Mouse (Mus musculus) forebrain, postnatal 0 days (tissue): Measurements from ENCODE around the gene Rps27l. TPM values are rescaled to one million over a fixed set of nuclear protein-coding genes. Genes with fewer than 3 reads are reported as not detected.

Experiments used
- ATAC-seq: fragments of 200-750 bp; cut with Nextera tagmentation; 2 replicates; pipeline ENCODE4 v1.8.0; 2017; ENCODE audit warnings: mild to moderate bottlenecking, moderate library complexity
- DNase-seq: peaks from one replicate; pipeline ENCODE4 v3.0.0-alpha.2; 2015
- H3K27ac ChIP-seq: fragments of 300-500 bp; sonication (generic); 2 replicates; pipeline ENCODE4 v1.5.1; 2014; ENCODE audit warnings: low read depth, mild to moderate bottlenecking, antibody characterized with exemption, low read length, moderate library complexity, mixed read lengths
- H3K27me3 ChIP-seq: fragments of 300-500 bp; sonication (generic); 2 replicates; pipeline ENCODE4 v1.6.1; 2014; ENCODE audit warnings: mild to moderate bottlenecking, low read length, mixed read lengths; ENCODE audit not compliant: insufficient read depth
- H3K36me3 ChIP-seq: fragments of 300-500 bp; sonication (generic); 2 replicates; pipeline ENCODE4 v1.6.1; 2014; ENCODE audit warnings: mild to moderate bottlenecking, moderate library complexity; ENCODE audit not compliant: insufficient read depth
- H3K4me1 ChIP-seq: fragments of 300-500 bp; sonication (generic); 2 replicates; pipeline ENCODE4 v1.6.1; 2014; ENCODE audit warnings: antibody characterized with exemption; ENCODE audit not compliant: insufficient read depth
- H3K4me2 ChIP-seq: fragments of 300-500 bp; sonication (generic); 2 replicates; pipeline ENCODE4 v1.6.1; 2014; ENCODE audit warnings: low read depth, mild to moderate bottlenecking, moderate library complexity
- H3K4me3 ChIP-seq: fragments of 300-500 bp; sonication (generic); 2 replicates; pipeline ENCODE4 v1.5.1; 2014; ENCODE audit warnings: low read depth, low read length, mixed read lengths
- H3K9ac ChIP-seq: fragments of 300-500 bp; sonication (generic); 2 replicates; pipeline ENCODE4 v1.6.1; 2014; ENCODE audit warnings: mild to moderate bottlenecking
- H3K9me3 ChIP-seq: fragments of 300-500 bp; sonication (generic); 2 replicates; pipeline ENCODE4 v1.6.1; 2016; ENCODE audit warnings: low read length
- CTCF ChIP-seq: sonication (generic); IDR thresholded peaks from 2 replicates; pipeline ENCODE4 v1.5.1; 2016; ENCODE audit warnings: antibody characterized with exemption, control low read depth, low read depth
- WGBS: fragments of 180-500 bp; shearing (Covaris S2); extraction: QIAGEN DNeasy Blood & Tissue Kit; methylation state at CpG from one replicate; pipeline ENCODE4 v1.1.7; 2014; 5-methylcytosine and 5-hydroxymethylcytosine counted together
- polyA plus RNA-seq: library from polyadenylated mRNA; unstranded; fragments of >200 nt; fragmentation: Nextera tagmentation; extraction: Ambion mirVana; gene quantifications from 2 replicates; pipeline ENCODE4 v1.2.1, GENCODE M21; 2015
- total RNA-seq: library from RNA; depleted of rRNA; stranded (reverse); fragments of >200 nt; gene quantifications from 2 replicates; pipeline ENCODE4 v1.2.3, GENCODE M21; 2014

The Rps27l gene
- total and polyA plus RNA-seq, 2 experiments from 2014 or later: 129 to 208 TPM

DNA sequence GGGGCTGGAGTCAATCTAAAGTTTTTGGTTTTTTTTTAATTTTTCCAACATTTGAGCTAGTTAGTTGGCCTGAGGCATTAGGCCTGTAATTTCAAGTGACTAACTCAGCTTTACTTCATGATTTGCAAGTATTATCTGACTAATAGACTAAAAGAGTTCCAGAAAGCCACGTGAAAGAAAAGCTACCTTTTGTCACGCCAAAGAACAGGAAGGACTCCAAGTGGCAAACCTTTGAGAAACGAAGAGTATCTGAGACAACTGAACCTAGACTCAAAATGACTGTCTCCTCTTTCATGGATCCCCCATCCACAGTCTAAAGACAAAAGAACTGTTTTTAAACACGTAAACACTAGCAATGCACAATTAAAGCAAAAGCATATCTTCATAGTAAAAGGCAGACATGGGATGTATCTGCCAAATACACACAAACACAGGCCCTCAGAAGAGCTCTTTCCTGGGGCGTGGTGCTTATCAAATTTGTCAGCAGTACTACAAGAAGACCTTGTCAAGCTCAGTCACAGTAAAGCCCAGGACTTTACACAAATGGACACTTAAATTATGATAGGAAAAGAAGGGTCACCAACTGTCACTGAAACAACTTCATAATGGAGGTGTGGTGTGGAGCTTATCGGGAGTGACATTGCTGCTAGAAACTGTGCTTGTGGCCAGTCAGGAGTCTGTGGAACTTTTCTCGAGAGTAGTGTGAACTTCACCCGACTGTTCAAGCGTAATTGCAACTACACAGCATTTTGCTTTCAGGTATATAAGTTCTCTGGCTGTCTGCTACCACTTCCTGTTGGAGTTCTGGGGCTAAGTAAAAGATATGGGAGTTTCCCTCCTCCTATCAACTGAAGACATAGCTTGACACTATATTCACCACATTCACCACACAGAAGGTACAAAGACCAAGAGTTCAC, 29.8 kb upstream of the Rps27l start:
- H3K9ac ChIP-seq: no peak overlapping the region
- WGBS: 88% methylated on average over 9 of the region's 9 CpGs
- H3K9me3 ChIP-seq: no peaks in the 10 kb centered on the region
- DNase-seq (no peak), ATAC-seq (no peak)
- no peak for TF ChIP-seq CTCF
- H3K4me3 ChIP-seq: no peak overlapping the region
- no peaks in the 10 kb centered on the region for H3K36me3 ChIP-seq
- H3K4me1 ChIP-seq: peaks cover 8% of the 10 kb centered on the region
- no peaks in the 10 kb centered on the region for H3K27me3 ChIP-seq
- H3K4me2 ChIP-seq: no peak overlapping the region
- H3K27ac ChIP-seq: no peak overlapping the region

DNA sequence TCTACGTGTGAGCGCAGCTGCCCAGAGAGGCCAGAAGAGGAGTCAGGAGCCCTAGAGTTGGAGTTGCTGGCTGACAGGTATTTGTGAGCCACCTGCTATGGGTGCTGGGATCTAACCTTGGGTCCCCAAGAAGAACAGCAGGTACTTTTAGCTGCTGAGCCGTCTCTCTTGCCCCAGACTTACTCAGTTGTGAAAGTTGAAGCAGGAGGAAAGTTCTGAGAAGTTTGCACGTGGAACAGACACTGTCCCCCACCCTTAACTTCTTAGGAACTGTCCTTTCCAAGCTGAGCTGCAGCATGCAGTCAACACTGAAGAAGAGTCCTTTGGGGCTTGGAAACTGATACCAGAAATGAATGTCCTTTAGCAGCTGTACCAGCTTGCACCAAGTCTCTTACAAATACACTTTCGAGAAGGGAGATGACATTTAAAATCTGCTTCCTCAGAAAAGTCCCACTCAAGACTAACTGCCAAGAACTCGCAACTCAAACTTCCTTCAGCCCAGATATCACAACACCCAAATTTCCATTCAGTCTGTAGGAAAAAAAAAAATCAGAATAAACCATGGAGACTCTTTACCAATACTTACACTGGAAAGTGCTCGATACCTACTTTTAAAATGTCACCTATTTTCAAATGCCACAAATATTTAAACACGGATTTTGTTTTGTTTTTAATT, 28.5 kb upstream of the Rps27l start:
- Histone ChIP-seq H3K4me1 (peaks cover 8% of the 10 kb centered on the region), H3K9ac (no peak overlapping the region), H3K4me2 (no peak overlapping the region), H3K4me3 (no peak overlapping the region), H3K27me3 (no peaks in the 10 kb centered on the region), H3K27ac (no peak overlapping the region), H3K9me3 (no peaks in the 10 kb centered on the region), H3K36me3 (no peaks in the 10 kb centered on the region)
- DNase-seq: no peak
- no peak for TF ChIP-seq CTCF
- 89% methylated on average over 8 of the region's 8 CpGs for WGBS
- no peak for ATAC-seq

DNA sequence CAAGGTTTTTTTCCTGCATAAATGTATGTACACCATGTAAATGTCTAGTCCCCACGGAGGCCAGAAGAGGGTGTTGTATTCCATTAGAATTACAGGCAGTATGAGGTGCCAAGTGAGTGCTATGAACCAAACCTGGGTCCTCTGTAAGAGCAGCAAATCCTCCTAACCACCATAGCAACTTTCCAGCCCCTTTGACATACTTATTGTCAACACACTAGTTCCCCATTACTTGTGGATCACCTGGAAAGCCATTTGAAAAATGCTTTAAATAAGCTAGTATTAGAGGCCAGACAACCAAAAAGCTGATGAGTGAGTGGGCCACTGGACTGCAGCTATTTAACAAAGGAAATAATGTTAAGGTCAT, 28.0 kb upstream of the Rps27l start:
- WGBS: 80% methylated on average over 1 of the region's 1 CpGs
- ATAC-seq (no peak), DNase-seq (no peak)
- no peaks in the 10 kb centered on the region for H3K27me3 ChIP-seq
- H3K4me2 ChIP-seq: peak overlapping the region; percentile 81
- H3K27ac ChIP-seq: no peak overlapping the region
- peak overlapping the region; percentile 93 for H3K4me3 ChIP-seq
- H3K36me3 ChIP-seq: no peaks in the 10 kb centered on the region
- no peaks in the 10 kb centered on the region for H3K9me3 ChIP-seq
- TF ChIP-seq CTCF: no peak
- peaks cover 8% of the 10 kb centered on the region for H3K4me1 ChIP-seq
- H3K9ac ChIP-seq: no peak overlapping the region

DNA sequence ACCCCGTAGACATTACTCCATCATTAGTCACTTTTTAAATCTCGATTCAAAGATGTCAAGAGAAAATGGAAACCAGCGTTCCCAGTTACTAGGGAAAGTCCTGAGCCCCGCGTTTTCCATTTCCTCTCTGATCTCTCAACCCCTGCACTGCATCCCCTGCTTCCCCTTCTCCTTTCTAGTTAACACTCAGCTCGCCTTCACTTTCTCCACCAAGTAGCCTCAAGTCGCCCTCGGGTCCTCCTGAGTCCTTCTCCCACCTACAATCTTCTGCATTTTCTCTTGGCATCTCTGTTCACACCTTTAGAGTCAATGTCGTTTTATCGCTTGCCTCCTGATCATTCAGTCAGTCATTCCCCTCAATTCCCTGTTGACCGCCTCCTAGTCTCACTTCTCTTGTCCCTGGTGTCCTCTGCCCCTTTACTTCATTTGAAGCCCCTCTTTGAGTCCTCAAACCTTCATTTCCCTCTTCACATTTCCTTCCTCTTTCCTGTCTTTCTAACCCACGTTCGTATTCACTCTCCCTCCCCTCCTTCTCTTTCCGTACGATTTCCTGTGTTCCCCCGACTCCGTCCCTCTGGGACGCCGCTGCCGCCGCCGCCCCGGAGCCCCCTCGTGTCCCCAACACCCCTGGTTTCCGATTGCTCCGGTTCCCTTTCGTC, 27.1 kb upstream of the Rps27l start:
- Histone ChIP-seq H3K4me1 (peaks cover 8% of the 10 kb centered on the region), H3K4me3 (peak overlapping the region; percentile 93), H3K9me3 (no peaks in the 10 kb centered on the region), H3K9ac (peak overlapping the region; percentile 77), H3K36me3 (no peaks in the 10 kb centered on the region), H3K4me2 (peak overlapping the region; percentile 81), H3K27me3 (no peaks in the 10 kb centered on the region), H3K27ac (peak overlapping the region; percentile 85)
- no peak; the same call in 1 of the 2 replicates for ATAC-seq
- 2% methylated on average over 27 of the region's 27 CpGs for WGBS
- DNase-seq: peak; percentile 23
- no peak for TF ChIP-seq CTCF

- H3K27ac ChIP-seq: peak within 1 kb of the TSS; percentile 85
- peaks cover 8% of the 10 kb centered on the region for H3K4me1 ChIP-seq
- peak within 1 kb of the TSS; percentile 77 for H3K9ac ChIP-seq
- H3K27me3 ChIP-seq: no peaks in the 10 kb centered on the region
- H3K36me3 ChIP-seq: no peaks in the 10 kb centered on the region
- H3K9me3 ChIP-seq: no peaks in the 10 kb centered on the region
- WGBS: under 1% methylated on average over 49 of the region's 49 CpGs
- peak; percentile 97 for DNase-seq
- H3K4me3 ChIP-seq: peak within 1 kb of the TSS; percentile 93
- peak; percentile 99 for ATAC-seq
- H3K4me2 ChIP-seq: peak within 1 kb of the TSS; percentile 81
- TF ChIP-seq CTCF: no peak
Observed at GRCm38 (mm10) chr9:66919382-66919971, 26.4 kb upstream of the Rps27l start, which contains the start of gene Rab8b. Gene Rab8b (minus strand): TSS chr9:66919687.

GRCm38 (mm10) chr9:66919981-66920380, 25.9 kb upstream of the Rps27l start:
- TF ChIP-seq CTCF: no peak
- peak overlapping the region; percentile 93 for H3K4me3 ChIP-seq
- peak overlapping the region; percentile 85 for H3K27ac ChIP-seq
- WGBS: under 1% methylated on average over 14 of the region's 14 CpGs
- H3K36me3 ChIP-seq: no peaks in the 10 kb centered on the region
- H3K9me3 ChIP-seq: no peaks in the 10 kb centered on the region
- no peaks in the 10 kb centered on the region for H3K27me3 ChIP-seq
- ATAC-seq: peak; percentile 54
- H3K9ac ChIP-seq: peak overlapping the region; percentile 60
- H3K4me1 ChIP-seq: peaks cover 8% of the 10 kb centered on the region
- DNase-seq: no peak
- H3K4me2 ChIP-seq: peak overlapping the region; percentile 81
